ENCODE assay signal across 8 mouse cellular contexts in genomic region chr4:59760636-59761364, GRCm38 (mm10). TPM values are rescaled to one million over a fixed set of nuclear protein-coding genes. Genes with fewer than 3 reads are reported as not detected.
DNase-seq lines count a peak whose midpoint lies in the region; ATAC-seq and TF ChIP-seq lines count a peak whose summit lies in the region.

No protein-coding gene starts in this region.

- no peaks in the 10 kb centered on the region for H3K27me3 ChIP-seq in midbrain, embryonic 10.5 days (ENCODE audit: low read depth, poor library complexity, severe bottlenecking)
- H3K27me3 ChIP-seq in midbrain, embryonic 16.5 days (ENCODE audit: control insufficient read depth, insufficient read depth, low read depth, low read length), result no peaks in the 10 kb centered on the region
- H3K27me3 ChIP-seq in cerebellum, adult 2 months (ENCODE audit: control insufficient read depth, insufficient read depth, low read length), result no peaks in the 10 kb centered on the region

- DNase-seq in adrenal gland, adult (ENCODE audit: inconsistent age in 2 of 2, low spot score in 1 of 2), result peak; percentile 60 to 83
- DNase-seq in adrenal gland, postnatal 4 days (ENCODE audit: low spot score in 2 of 2), result no peak
- DNase-seq in midbrain, embryonic 10.5 days (ENCODE audit: low spot score), result peak; percentile 38
- DNase-seq in embryo, embryonic 10.5 days (ENCODE audit: low spot score), result peak; percentile 55
- DNase-seq in kidney, postnatal 10 days, result peak; percentile 79
- DNase-seq in right cerebral cortex, postnatal 25 days, result peak; percentile 19
- DNase-seq in cerebellum, adult 2 months, result no peak

- 61% methylated on average over 10 of the region's 10 CpGs for WGBS in midbrain, embryonic 10.5 days
- WGBS in midbrain, embryonic 16.5 days, result 55% methylated on average over 10 of the region's 10 CpGs
- 48% methylated on average over 10 of the region's 10 CpGs for WGBS in cerebellum, adult 2 months

- no peak for ATAC-seq in midbrain, embryonic 16.5 days

- no peak overlapping the region for H3K9ac ChIP-seq in midbrain, embryonic 16.5 days (ENCODE audit: low read depth, low read length)

- no peak for TF ChIP-seq POLR2A in cerebellum, adult 2 months (IDR thresholded peaks at IDR 0.05; ENCODE audit: borderline replicate concordance, insufficient read depth, low read length)

- no peak overlapping the region for H3K4me3 ChIP-seq in midbrain, embryonic 10.5 days
- no peak overlapping the region for H3K4me3 ChIP-seq in midbrain, embryonic 16.5 days (ENCODE audit: low read depth, low read length)
- H3K4me3 ChIP-seq in cerebellum, adult 2 months (replicated peaks; ENCODE audit: insufficient read depth, low read depth, low read length), result no peak overlapping the region

- H3K36me3 ChIP-seq in midbrain, embryonic 10.5 days, result peaks cover 4% of the 10 kb centered on the region
- no peaks in the 10 kb centered on the region for H3K36me3 ChIP-seq in midbrain, embryonic 16.5 days (ENCODE audit: control insufficient read depth, insufficient read depth, low read length)

- no peaks in the 10 kb centered on the region for H3K9me3 ChIP-seq in midbrain, embryonic 10.5 days (replicated peaks)
- H3K9me3 ChIP-seq in midbrain, embryonic 16.5 days (replicated peaks; ENCODE audit: control insufficient read depth, low read length, poor library complexity, severe bottlenecking), result no peaks in the 10 kb centered on the region

- no peak for TF ChIP-seq CTCF in cerebellum, adult 2 months (IDR thresholded peaks at IDR 0.05; ENCODE audit: borderline replicate concordance, insufficient read depth, low read depth, low read length)

- H3K4me1 ChIP-seq in midbrain, embryonic 10.5 days, result peaks cover 11% of the 10 kb centered on the region
- peaks cover 4% of the 10 kb centered on the region for H3K4me1 ChIP-seq in midbrain, embryonic 16.5 days (ENCODE audit: control insufficient read depth, insufficient read depth, low read length)
- peaks cover 4% of the 10 kb centered on the region; the same call in 1 of the 2 replicates for H3K4me1 ChIP-seq in cerebellum, adult 2 months (ENCODE audit: control insufficient read depth, insufficient read depth, low read length)

- no peak overlapping the region for H3K4me2 ChIP-seq in midbrain, embryonic 16.5 days (ENCODE audit: low read length)

- H3K27ac ChIP-seq in midbrain, embryonic 10.5 days (replicated peaks), result no peak overlapping the region
- no peak overlapping the region for H3K27ac ChIP-seq in midbrain, embryonic 16.5 days (ENCODE audit: low read length)
- H3K27ac ChIP-seq in cerebellum, adult 2 months (ENCODE audit: insufficient read depth, low read length), result no peak overlapping the region

RNA-seq across cellular contexts. Expression of gene Inip, which starts 40.6 kb away (rescaled TPM):
- 10 to 100 TPM; 21.8 to 24.1 TPM for total RNA-seq in adrenal gland, postnatal 4 days (2021)
- 107 and 110 TPM in 2 replicates for polyA plus RNA-seq in midbrain, embryonic 10.5 days (2016; fragmentation: Nextera tagmentation; extraction: Ambion mirVana)
- 54.3 and 59.0 TPM in 2 replicates for polyA plus RNA-seq in midbrain, embryonic 16.5 days (2015; fragmentation: Nextera tagmentation; extraction: Ambion mirVana)
- polyA plus RNA-seq in cerebellum, adult 2 months (2012; rRNA removed), result 22.5 and 23.3 TPM in 2 replicates

RNA-seq across cellular contexts. Expression of gene Snx30, which starts 44.8 kb away (rescaled TPM):
- total RNA-seq in adrenal gland, postnatal 4 days (2021), result 10 to 100 TPM; 13.2 to 14.0 TPM
- 8.8 and 9.5 TPM in 2 replicates for polyA plus RNA-seq in midbrain, embryonic 10.5 days (2016; fragmentation: Nextera tagmentation; extraction: Ambion mirVana)
- polyA plus RNA-seq in midbrain, embryonic 16.5 days (2015; fragmentation: Nextera tagmentation; extraction: Ambion mirVana), result 17.0 and 17.7 TPM in 2 replicates
- polyA plus RNA-seq in cerebellum, adult 2 months (2012; rRNA removed), result 24.7 and 26.1 TPM in 2 replicates

Comparison
In these comparisons a context has a peak if more than half of its experiments do, and no peak if none do; other contexts are left out.
1. DNase-seq: peak in adrenal gland, adult (2 of 2), midbrain, embryonic 10.5 days (single experiment), embryo, embryonic 10.5 days (single experiment), kidney, postnatal 10 days (single experiment) and right cerebral cortex, postnatal 25 days (single experiment); none in adrenal gland, postnatal 4 days (0 of 2) and cerebellum, adult 2 months (0 of 2).